Mouse (Mus musculus): Measurements from ENCODE around the gene Pitpnm2. TPM values are rescaled to one million over a fixed set of nuclear protein-coding genes. Genes with fewer than 3 reads are reported as not detected.

Gene Pitpnm2
- polyA plus RNA-seq, 1 experiment = 19.6 TPM

DNA sequence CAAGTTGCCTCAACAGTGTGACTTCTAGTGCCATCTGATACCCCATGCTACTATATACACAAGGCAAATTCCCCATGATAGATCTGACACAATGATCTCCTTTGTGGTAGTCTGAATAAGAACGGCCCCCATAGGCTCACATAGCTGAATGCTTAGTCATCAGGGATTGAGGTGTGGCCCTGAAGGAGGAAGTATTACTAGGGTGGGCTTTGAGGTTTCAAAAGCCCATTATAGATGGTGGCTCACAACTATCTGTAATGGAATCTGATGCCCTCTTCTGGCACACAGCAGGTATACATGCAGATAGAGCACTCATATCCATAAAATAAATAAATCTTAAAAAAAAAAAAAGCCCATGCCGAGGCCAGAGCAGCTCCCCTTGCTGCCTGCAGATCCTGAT is 9.6 kb upstream of the Pitpnm2 start:
- H3K27me3 ChIP-seq (ENCODE audit: control insufficient read depth, insufficient read depth, low read length) = no peaks in the 10 kb centered on the region
- H3K4me3 ChIP-seq (ENCODE audit: low read depth, low read length) = no peak overlapping the region
- WGBS = 62% methylated on average over 2 of the region's 2 CpGs
- TF ChIP-seq POLR2A (IDR thresholded peaks at IDR 0.05; ENCODE audit: low read depth, low read length) = no peak
- TF ChIP-seq CTCF (IDR thresholded peaks at IDR 0.05; ENCODE audit: extremely low read depth, insufficient read length, insufficient replicate concordance, low read depth, low read length) = no peak
- H3K27ac ChIP-seq (ENCODE audit: insufficient read depth, low read depth, low read length) = no peak overlapping the region
- H3K4me1 ChIP-seq (ENCODE audit: control insufficient read depth, insufficient read depth, insufficient read length, low read length) = no peaks in the 10 kb centered on the region
- peaks cover 14% of the 10 kb centered on the region for H3K36me3 ChIP-seq (ENCODE audit: control insufficient read depth, insufficient read depth, low read length)

DNA sequence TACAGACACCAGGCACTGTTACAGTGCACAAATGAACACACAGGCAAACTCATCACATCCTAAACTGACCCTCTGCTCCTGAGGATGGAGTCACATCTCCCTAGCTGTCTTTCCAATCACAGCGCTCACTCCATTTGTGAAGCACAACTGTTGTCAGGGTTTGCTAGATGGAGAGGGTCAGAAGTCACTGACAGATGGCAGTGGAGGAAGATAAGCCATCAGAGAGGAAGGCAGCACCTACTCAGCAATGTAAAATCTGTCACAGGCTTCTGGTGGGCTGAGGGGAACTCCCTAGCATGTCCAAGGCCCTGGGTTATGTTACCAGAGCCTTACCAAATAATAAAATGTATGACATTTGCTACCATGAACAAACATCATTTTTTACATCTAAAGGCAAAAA is 8.5 kb upstream of the Pitpnm2 start:
- 97% methylated on average over 1 of the region's 1 CpGs for WGBS
- H3K36me3 ChIP-seq (ENCODE audit: control insufficient read depth, insufficient read depth, low read length) = peaks cover 15% of the 10 kb centered on the region
- no peaks in the 10 kb centered on the region for H3K27me3 ChIP-seq (ENCODE audit: control insufficient read depth, insufficient read depth, low read length)
- H3K27ac ChIP-seq (ENCODE audit: insufficient read depth, low read depth, low read length) = no peak overlapping the region
- TF ChIP-seq POLR2A (IDR thresholded peaks at IDR 0.05; ENCODE audit: low read depth, low read length) = no peak
- no peak for TF ChIP-seq CTCF (IDR thresholded peaks at IDR 0.05; ENCODE audit: extremely low read depth, insufficient read length, insufficient replicate concordance, low read depth, low read length)
- no peak overlapping the region for H3K4me3 ChIP-seq (ENCODE audit: low read depth, low read length)
- no peaks in the 10 kb centered on the region for H3K4me1 ChIP-seq (ENCODE audit: control insufficient read depth, insufficient read depth, insufficient read length, low read length)

DNA sequence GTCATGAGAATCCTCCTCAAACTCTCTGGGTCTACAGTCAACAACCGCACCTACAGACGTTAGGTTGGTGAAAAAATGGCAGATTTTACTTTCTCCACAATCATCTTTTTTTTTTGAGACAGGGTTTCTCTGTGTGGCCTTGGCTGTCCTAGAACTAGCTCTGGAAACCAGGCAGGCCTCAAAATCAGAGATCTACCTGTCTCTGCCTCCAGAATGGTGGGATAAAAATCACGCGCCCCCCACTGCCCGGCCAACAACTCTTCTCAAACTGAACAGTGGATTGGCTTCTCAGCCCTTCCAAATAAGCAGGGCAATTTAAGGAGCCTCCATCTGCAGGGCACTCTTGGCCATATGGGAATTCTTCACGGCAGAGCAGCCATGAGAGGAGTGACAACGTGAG is 5.6 kb upstream of the Pitpnm2 start:
- peaks cover 12% of the 10 kb centered on the region for H3K36me3 ChIP-seq (ENCODE audit: control insufficient read depth, insufficient read depth, low read length)
- no peak for TF ChIP-seq CTCF (IDR thresholded peaks at IDR 0.05; ENCODE audit: extremely low read depth, insufficient read length, insufficient replicate concordance, low read depth, low read length)
- no peak for TF ChIP-seq POLR2A (IDR thresholded peaks at IDR 0.05; ENCODE audit: low read depth, low read length)

DNA sequence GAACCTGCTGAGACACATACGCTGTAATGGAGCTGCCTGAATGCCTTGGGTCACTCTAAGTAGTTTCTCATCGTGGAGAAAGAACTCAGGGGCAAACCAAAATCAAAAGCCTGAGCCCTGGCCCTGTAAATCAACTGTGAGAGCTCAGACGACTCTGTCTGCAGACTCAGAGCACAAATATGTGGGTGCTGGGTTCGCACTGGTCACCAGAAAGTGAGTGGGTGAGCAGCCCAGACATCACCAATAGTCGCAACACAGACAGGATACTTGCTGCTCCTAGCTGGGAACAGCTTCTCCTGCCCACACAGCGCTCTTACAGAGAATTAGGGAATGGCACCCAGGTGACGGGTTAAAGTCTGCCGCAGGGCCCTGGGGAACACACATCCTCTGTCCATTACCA is 4.0 kb upstream of the Pitpnm2 start:
- no peaks in the 10 kb centered on the region; the same call in 1 of the 2 replicates for H3K4me1 ChIP-seq (ENCODE audit: control insufficient read depth, insufficient read depth, insufficient read length, low read length)
- no peak for TF ChIP-seq POLR2A (IDR thresholded peaks at IDR 0.05; ENCODE audit: low read depth, low read length)
- TF ChIP-seq CTCF (IDR thresholded peaks at IDR 0.05; ENCODE audit: extremely low read depth, insufficient read length, insufficient replicate concordance, low read depth, low read length) = no peak
- H3K27ac ChIP-seq (ENCODE audit: insufficient read depth, low read depth, low read length) = no peak overlapping the region
- H3K4me3 ChIP-seq (ENCODE audit: low read depth, low read length) = no peak overlapping the region
- peaks cover 6% of the 10 kb centered on the region for H3K36me3 ChIP-seq (ENCODE audit: control insufficient read depth, insufficient read depth, low read length)
- no peaks in the 10 kb centered on the region for H3K27me3 ChIP-seq (ENCODE audit: control insufficient read depth, insufficient read depth, low read length)
- WGBS = 90% methylated on average over 8 of the region's 8 CpGs

More for the DNA sequence above, 5.6 kb upstream of the Pitpnm2 start:
- WGBS = 92% methylated on average over 7 of the region's 7 CpGs
- no peak overlapping the region for H3K27ac ChIP-seq (ENCODE audit: insufficient read depth, low read depth, low read length)
- H3K27me3 ChIP-seq (ENCODE audit: control insufficient read depth, insufficient read depth, low read length) = no peaks in the 10 kb centered on the region
- no peak overlapping the region for H3K4me3 ChIP-seq (ENCODE audit: low read depth, low read length)
- no peaks in the 10 kb centered on the region for H3K4me1 ChIP-seq (ENCODE audit: control insufficient read depth, insufficient read depth, insufficient read length, low read length)

DNA sequence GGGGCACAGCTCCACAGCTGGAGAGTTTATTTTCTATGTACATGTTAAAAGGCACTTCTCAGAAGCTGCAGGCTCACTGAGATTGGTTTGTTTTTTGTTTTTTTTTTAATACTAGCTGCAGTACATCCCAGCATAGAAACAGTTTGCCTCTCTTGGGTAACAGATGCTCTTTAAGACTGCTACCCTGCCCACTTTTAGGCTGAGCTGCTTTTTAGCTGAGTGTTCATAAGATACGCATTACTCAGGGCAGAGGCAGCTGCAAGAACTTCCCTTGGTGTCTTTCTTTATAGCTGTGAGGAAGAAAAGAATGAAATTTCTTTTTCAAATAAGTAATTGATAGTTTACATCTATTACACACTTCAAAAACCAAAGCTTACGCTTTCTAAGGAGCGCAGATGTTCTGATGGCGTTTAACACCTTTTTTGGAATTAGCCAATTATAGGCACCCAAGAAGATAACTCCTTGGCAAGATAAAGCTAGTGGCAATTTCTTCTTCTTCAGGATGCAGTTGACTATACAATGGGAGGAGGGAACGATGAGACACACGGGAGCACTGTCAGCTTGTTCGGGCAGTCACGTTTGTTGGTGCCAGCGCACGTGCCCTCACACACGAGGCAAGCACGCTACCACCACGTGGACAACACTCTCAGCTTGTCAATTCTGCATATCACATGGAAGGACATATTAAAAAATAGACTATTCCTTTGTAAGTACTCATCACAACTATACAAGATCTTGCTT is 3.2 kb upstream of the Pitpnm2 start:
- TF ChIP-seq POLR2A (IDR thresholded peaks at IDR 0.05; ENCODE audit: low read depth, low read length) = no peak
- no peak for TF ChIP-seq CTCF (IDR thresholded peaks at IDR 0.05; ENCODE audit: extremely low read depth, insufficient read length, insufficient replicate concordance, low read depth, low read length)
- H3K27me3 ChIP-seq (ENCODE audit: control insufficient read depth, insufficient read depth, low read length) = no peaks in the 10 kb centered on the region
- peaks cover 3% of the 10 kb centered on the region; the same call in 1 of the 2 replicates for H3K36me3 ChIP-seq (ENCODE audit: control insufficient read depth, insufficient read depth, low read length)
- no peak overlapping the region for H3K4me3 ChIP-seq (ENCODE audit: low read depth, low read length)
- H3K4me1 ChIP-seq (ENCODE audit: control insufficient read depth, insufficient read depth, insufficient read length, low read length) = no peaks in the 10 kb centered on the region; the same call in 1 of the 2 replicates
- no peak overlapping the region for H3K27ac ChIP-seq (ENCODE audit: insufficient read depth, low read depth, low read length)
- 94% methylated on average over 13 of the region's 13 CpGs for WGBS

DNA sequence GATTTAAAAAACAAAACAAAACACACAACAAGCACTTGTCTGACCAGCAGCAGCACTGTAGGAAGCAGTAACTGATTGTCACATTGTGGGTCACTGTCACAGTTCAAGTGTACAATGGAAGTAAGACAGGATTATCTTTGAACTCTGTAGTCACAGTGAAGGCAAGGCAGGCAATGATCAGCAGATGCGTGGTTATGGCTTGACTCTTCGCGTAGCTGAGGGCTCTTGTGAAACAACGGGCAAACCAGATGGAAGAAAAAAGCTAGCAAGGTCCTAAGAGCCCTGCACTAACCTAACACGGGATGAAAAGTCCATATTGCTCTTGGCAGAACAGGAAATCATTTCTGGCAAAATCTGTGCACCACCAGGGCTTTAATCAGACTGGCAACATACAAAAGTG is 1.5 kb upstream of the Pitpnm2 start:
- WGBS = 84% methylated on average over 5 of the region's 5 CpGs
- H3K27ac ChIP-seq (ENCODE audit: insufficient read depth, low read depth, low read length) = no peak overlapping the region
- H3K27me3 ChIP-seq (ENCODE audit: control insufficient read depth, insufficient read depth, low read length) = no peaks in the 10 kb centered on the region
- peaks cover 3% of the 10 kb centered on the region; the same call in 1 of the 2 replicates for H3K36me3 ChIP-seq (ENCODE audit: control insufficient read depth, insufficient read depth, low read length)
- H3K4me1 ChIP-seq (ENCODE audit: control insufficient read depth, insufficient read depth, insufficient read length, low read length) = no peaks in the 10 kb centered on the region; the same call in 1 of the 2 replicates
- H3K4me3 ChIP-seq (ENCODE audit: low read depth, low read length) = no peak overlapping the region
- TF ChIP-seq CTCF (IDR thresholded peaks at IDR 0.05; ENCODE audit: extremely low read depth, insufficient read length, insufficient replicate concordance, low read depth, low read length) (no peak), POLR2A (IDR thresholded peaks at IDR 0.05; ENCODE audit: low read depth, low read length) (no peak)

DNA sequence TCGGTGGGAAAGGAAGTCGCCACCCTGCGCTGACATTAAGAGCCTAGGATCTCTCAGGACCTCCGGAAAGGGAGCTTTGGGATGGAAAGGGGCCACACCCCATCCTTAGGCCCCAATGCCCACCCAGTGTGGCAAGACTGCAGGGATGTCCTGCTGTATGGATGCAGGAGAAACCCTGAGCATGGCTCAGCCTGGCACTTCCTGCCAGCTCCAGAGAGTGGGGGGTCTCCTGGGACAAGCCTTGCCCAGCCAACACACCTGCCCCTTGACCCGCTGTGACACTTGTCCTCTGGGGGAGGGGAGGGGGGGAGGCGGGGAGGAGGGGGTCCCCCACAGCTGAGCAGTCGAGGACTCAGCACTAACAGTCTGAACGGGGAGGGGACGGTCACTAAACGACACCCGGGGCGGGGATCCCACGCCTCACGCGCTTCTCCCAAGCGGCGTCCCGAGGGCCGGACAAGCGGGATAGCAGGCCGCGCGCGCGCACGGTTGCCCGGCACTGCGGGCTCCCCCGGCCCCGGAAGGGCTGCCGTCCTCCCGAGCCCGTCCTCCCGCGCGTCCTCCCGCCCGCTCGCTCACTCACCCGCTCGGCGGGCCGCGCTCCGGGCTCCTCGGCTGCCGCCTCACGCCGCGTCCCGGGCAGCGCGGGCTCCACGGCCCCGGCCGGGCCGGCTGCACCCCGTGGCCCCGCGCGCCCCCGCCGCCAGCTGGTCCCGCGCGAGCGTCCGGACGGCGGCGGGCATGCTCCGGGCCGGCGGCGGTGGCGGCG is 531 bp downstream of the Pitpnm2 start:
- peaks cover 2% of the 10 kb centered on the region; the same call in 1 of the 2 replicates for H3K36me3 ChIP-seq (ENCODE audit: control insufficient read depth, insufficient read depth, low read length)
- H3K27ac ChIP-seq (ENCODE audit: insufficient read depth, low read depth, low read length) = no peak overlapping the region
- WGBS = 5% methylated on average over 74 of the region's 77 CpGs
- TF ChIP-seq CTCF (IDR thresholded peaks at IDR 0.05; ENCODE audit: extremely low read depth, insufficient read length, insufficient replicate concordance, low read depth, low read length) = no peak
- TF ChIP-seq POLR2A (IDR thresholded peaks at IDR 0.05; ENCODE audit: low read depth, low read length) = no peak
- peak overlapping the region; percentile 66 for H3K4me3 ChIP-seq (ENCODE audit: low read depth, low read length)
- H3K4me1 ChIP-seq (ENCODE audit: control insufficient read depth, insufficient read depth, insufficient read length, low read length) = no peaks in the 10 kb centered on the region; the same call in 1 of the 2 replicates
- no peaks in the 10 kb centered on the region for H3K27me3 ChIP-seq (ENCODE audit: control insufficient read depth, insufficient read depth, low read length)
